Mouse (Mus musculus): ENCODE results near the gene Tbca. TPM values are rescaled to one million over a fixed set of nuclear protein-coding genes. Genes with fewer than 3 reads are reported as not detected.

Gene Tbca
- 2.6 and 3.7 TPM in 2 replicates for polyA plus RNA-seq (2012; rRNA removed)

- H3K27ac ChIP-seq (ENCODE audit: insufficient read depth, low read length) = peak within 1 kb of the TSS; percentile 84
- H3K4me3 ChIP-seq (ENCODE audit: extremely low read depth, insufficient read depth, insufficient read length) = peak within 1 kb of the TSS; percentile 96
Measured at GRCm38 (mm10) chr13:94788771-94789649, at the start of gene Tbca. Gene Tbca, plus strand, starts transcription at chr13:94788910.

GRCm38 (mm10) chr13:94745176-94745575 is 43.5 kb upstream of the Tbca start:
- Histone ChIP-seq H3K27me3 (ENCODE audit: control insufficient read depth, insufficient read depth, low read length) (no peaks in the 10 kb centered on the region), H3K4me3 (ENCODE audit: extremely low read depth, insufficient read depth, insufficient read length) (no peak overlapping the region), H3K27ac (ENCODE audit: insufficient read depth, low read length) (no peak overlapping the region), H3K36me3 (ENCODE audit: control insufficient read depth, insufficient read depth, low read length) (no peaks in the 10 kb centered on the region), H3K4me1 (ENCODE audit: control insufficient read depth, insufficient read depth, insufficient read length) (no peaks in the 10 kb centered on the region)
- 92% methylated on average over 1 of the region's 1 CpGs for WGBS
- no peak for DNase-seq (ENCODE audit: low read depth in 1 of 2, low spot score in 2 of 2)
- TF ChIP-seq POLR2A (IDR thresholded peaks at IDR 0.05; ENCODE audit: low read depth, low read length) = no peak
- no peak for TF ChIP-seq CTCF (IDR thresholded peaks at IDR 0.05; ENCODE audit: extremely low read depth, insufficient read depth, insufficient read length, insufficient replicate concordance)

More at GRCm38 (mm10) chr13:94788771-94789649, at the start of gene Tbca:
- DNase-seq (ENCODE audit: low read depth in 1 of 2, low spot score in 2 of 2) = peak; percentile 65 to 84
- Histone ChIP-seq H3K36me3 (ENCODE audit: control insufficient read depth, insufficient read depth, low read length) (no peaks in the 10 kb centered on the region), H3K27me3 (ENCODE audit: control insufficient read depth, insufficient read depth, low read length) (no peaks in the 10 kb centered on the region; the same call in 1 of the 2 replicates), H3K4me1 (ENCODE audit: control insufficient read depth, insufficient read depth, insufficient read length) (peaks cover 3% of the 10 kb centered on the region; the same call in 1 of the 2 replicates)
- TF ChIP-seq POLR2A (IDR thresholded peaks at IDR 0.05; ENCODE audit: low read depth, low read length) = peak; percentile 75
- TF ChIP-seq CTCF (IDR thresholded peaks at IDR 0.05; ENCODE audit: extremely low read depth, insufficient read depth, insufficient read length, insufficient replicate concordance) = no peak
- WGBS = under 1% methylated on average over 80 of the region's 81 CpGs

DNA sequence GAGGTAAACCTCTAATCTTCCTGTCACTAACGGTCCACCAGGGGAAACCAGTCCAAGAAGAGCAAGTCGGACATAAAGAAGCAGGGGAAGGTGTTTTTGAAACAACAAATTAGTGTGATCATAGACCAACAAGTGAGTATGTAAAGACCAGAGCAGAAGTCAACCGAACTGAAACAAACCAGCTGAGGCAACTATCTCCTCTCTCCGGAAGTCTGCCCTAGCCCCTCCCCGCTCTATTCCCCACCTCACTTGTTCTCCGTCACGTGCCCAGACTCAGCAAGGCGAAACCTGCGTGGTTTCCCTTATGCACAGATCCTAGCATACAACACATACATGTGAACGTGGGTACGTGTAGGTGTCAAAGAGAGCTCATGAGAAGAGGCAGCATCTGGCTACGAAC is 22.9 kb upstream of the Tbca start:
- TF ChIP-seq POLR2A (IDR thresholded peaks at IDR 0.05; ENCODE audit: low read depth, low read length) = no peak
- no peak overlapping the region for H3K27ac ChIP-seq (ENCODE audit: insufficient read depth, low read length)
- no peak overlapping the region for H3K4me3 ChIP-seq (ENCODE audit: extremely low read depth, insufficient read depth, insufficient read length)
- H3K27me3 ChIP-seq (ENCODE audit: control insufficient read depth, insufficient read depth, low read length) = no peaks in the 10 kb centered on the region
- DNase-seq (ENCODE audit: low read depth in 1 of 2, low spot score in 2 of 2) = no peak
- no peaks in the 10 kb centered on the region for H3K36me3 ChIP-seq (ENCODE audit: control insufficient read depth, insufficient read depth, low read length)
- 88% methylated on average over 12 of the region's 12 CpGs for WGBS
- no peaks in the 10 kb centered on the region for H3K4me1 ChIP-seq (ENCODE audit: control insufficient read depth, insufficient read depth, insufficient read length)

DNA sequence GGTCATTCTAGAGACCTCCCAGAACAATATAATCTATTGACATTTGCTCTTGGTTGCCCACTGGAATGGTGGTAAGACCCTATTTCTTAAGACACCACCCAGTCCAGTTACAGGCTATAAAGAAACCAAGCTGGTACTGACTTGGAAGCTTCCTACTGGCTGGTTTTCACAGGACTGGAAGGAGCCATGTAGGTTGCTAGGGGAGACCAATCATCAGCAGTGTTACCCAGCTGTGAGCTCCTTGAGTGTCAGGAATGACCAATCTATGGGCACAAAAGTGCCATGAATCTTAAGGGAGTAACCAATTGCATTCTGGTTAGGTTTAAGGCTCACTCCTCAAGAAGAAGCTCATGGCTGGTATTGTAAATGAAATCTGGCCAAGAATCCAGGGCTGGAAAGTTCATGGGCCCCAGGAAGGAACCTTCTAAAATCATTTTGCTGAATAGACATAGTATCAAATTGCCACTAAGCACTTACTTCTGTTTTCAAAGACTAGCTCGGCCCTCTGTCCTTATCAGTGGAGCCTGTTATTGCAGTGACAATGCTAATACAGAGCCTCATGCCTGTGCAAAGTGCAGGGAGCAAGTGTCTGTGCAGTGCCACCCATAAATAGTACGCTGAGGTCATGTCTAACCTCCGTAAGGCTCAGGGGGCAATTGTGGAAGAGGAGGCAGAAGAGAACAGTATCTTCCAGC is 20.1 kb upstream of the Tbca start:
- TF ChIP-seq CTCF (IDR thresholded peaks at IDR 0.05; ENCODE audit: extremely low read depth, insufficient read depth, insufficient read length, insufficient replicate concordance) (no peak), POLR2A (IDR thresholded peaks at IDR 0.05; ENCODE audit: low read depth, low read length) (no peak)
- H3K27me3 ChIP-seq (ENCODE audit: control insufficient read depth, insufficient read depth, low read length) = no peaks in the 10 kb centered on the region
- no peak overlapping the region for H3K4me3 ChIP-seq (ENCODE audit: extremely low read depth, insufficient read depth, insufficient read length)
- no peak overlapping the region for H3K27ac ChIP-seq (ENCODE audit: insufficient read depth, low read length)
- H3K36me3 ChIP-seq (ENCODE audit: control insufficient read depth, insufficient read depth, low read length) = no peaks in the 10 kb centered on the region
- no peaks in the 10 kb centered on the region for H3K4me1 ChIP-seq (ENCODE audit: control insufficient read depth, insufficient read depth, insufficient read length)
- WGBS = 76% methylated on average over 3 of the region's 3 CpGs
- no peak for DNase-seq (ENCODE audit: low read depth in 1 of 2, low spot score in 2 of 2)

DNA sequence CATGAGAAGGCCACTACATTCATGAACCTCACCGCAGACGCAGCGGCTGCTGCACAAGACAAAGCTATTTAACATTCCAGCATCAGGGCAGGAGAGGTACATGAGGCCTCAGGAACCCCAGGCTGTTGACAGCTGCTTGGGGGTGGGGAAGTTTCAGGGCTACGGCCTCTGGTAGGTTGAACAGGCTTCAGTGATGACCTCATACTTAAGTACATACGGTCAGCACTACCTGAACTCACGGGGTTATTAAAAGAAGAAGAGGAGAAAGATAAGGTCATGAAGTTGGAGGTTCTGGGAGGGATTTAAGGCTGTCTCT is 19.6 kb upstream of the Tbca start:
- no peak for DNase-seq (ENCODE audit: low read depth in 1 of 2, low spot score in 2 of 2)
- Histone ChIP-seq H3K27me3 (ENCODE audit: control insufficient read depth, insufficient read depth, low read length) (no peaks in the 10 kb centered on the region), H3K4me3 (ENCODE audit: extremely low read depth, insufficient read depth, insufficient read length) (no peak overlapping the region), H3K4me1 (ENCODE audit: control insufficient read depth, insufficient read depth, insufficient read length) (no peaks in the 10 kb centered on the region), H3K36me3 (ENCODE audit: control insufficient read depth, insufficient read depth, low read length) (no peaks in the 10 kb centered on the region), H3K27ac (ENCODE audit: insufficient read depth, low read length) (no peak overlapping the region)
- WGBS = 84% methylated on average over 6 of the region's 6 CpGs
- TF ChIP-seq CTCF (IDR thresholded peaks at IDR 0.05; ENCODE audit: extremely low read depth, insufficient read depth, insufficient read length, insufficient replicate concordance) (no peak), POLR2A (IDR thresholded peaks at IDR 0.05; ENCODE audit: low read depth, low read length) (no peak)

GRCm38 (mm10) chr13:94786866-94787265 is 1.8 kb upstream of the Tbca start:
- Histone ChIP-seq H3K4me1 (ENCODE audit: control insufficient read depth, insufficient read depth, insufficient read length) (peaks cover 3% of the 10 kb centered on the region; the same call in 1 of the 2 replicates), H3K36me3 (ENCODE audit: control insufficient read depth, insufficient read depth, low read length) (no peaks in the 10 kb centered on the region), H3K27me3 (ENCODE audit: control insufficient read depth, insufficient read depth, low read length) (no peaks in the 10 kb centered on the region; the same call in 1 of the 2 replicates), H3K4me3 (ENCODE audit: extremely low read depth, insufficient read depth, insufficient read length) (no peak overlapping the region), H3K27ac (ENCODE audit: insufficient read depth, low read length) (no peak overlapping the region)
- WGBS = 87% methylated on average over 2 of the region's 2 CpGs
- DNase-seq (ENCODE audit: low read depth in 1 of 2, low spot score in 2 of 2) = no peak
- TF ChIP-seq CTCF (IDR thresholded peaks at IDR 0.05; ENCODE audit: extremely low read depth, insufficient read depth, insufficient read length, insufficient replicate concordance) (no peak), POLR2A (IDR thresholded peaks at IDR 0.05; ENCODE audit: low read depth, low read length) (no peak)

All from spleen, adult 2 months (tissue).